Mouse (Mus musculus) neural tube, embryonic 11.5 days (tissue): Measurements from ENCODE around the gene Cog1. TPM values are rescaled to one million over a fixed set of nuclear protein-coding genes. Genes with fewer than 3 reads are reported as not detected.

ENCODE experiments used
- ATAC-seq: fragments of 200-750 bp; cut with Nextera tagmentation; 2 replicates; pipeline ENCODE4 v1.8.0; 2017; ENCODE audit warnings: moderate number of reproducible peaks, mild to moderate bottlenecking, moderate TSS enrichment, moderate library complexity; ENCODE audit not compliant: insufficient read depth, low FRiP score, low TSS enrichment
- DNase-seq: peaks from one replicate; pipeline ENCODE4 v3.0.0-alpha.2; 2015; ENCODE audit warnings: low spot score
- H3K27ac ChIP-seq: fragments of 300-500 bp; sonication (generic); 2 replicates; pipeline ENCODE4 v1.5.1; 2014; ENCODE audit warnings: low read depth, mild to moderate bottlenecking, low read length
- H3K27me3 ChIP-seq: fragments of 300-500 bp; sonication (generic); 2 replicates; pipeline ENCODE4 v1.6.1; 2014; ENCODE audit warnings: mild to moderate bottlenecking, low read length, mixed read lengths; ENCODE audit not compliant: control insufficient read depth, insufficient read depth
- H3K36me3 ChIP-seq: fragments of 300-500 bp; sonication (generic); 2 replicates; pipeline ENCODE4 v1.6.1; 2014; ENCODE audit warnings: mild to moderate bottlenecking, low read length, moderate library complexity, mixed read lengths; ENCODE audit not compliant: control insufficient read depth, insufficient read depth
- H3K4me1 ChIP-seq: fragments of 300-500 bp; sonication (generic); 2 replicates; pipeline ENCODE4 v1.6.1; 2014; ENCODE audit warnings: low read length, mixed read lengths; ENCODE audit not compliant: control insufficient read depth, insufficient read depth
- H3K4me2 ChIP-seq: fragments of 300-500 bp; sonication (generic); 2 replicates; pipeline ENCODE4 v1.6.1; 2014; ENCODE audit warnings: low read depth, mild to moderate bottlenecking, moderate library complexity
- H3K4me3 ChIP-seq: fragments of 300-500 bp; sonication (generic); 2 replicates; pipeline ENCODE4 v1.5.1; 2014; ENCODE audit warnings: low read depth, low read length
- H3K9ac ChIP-seq: fragments of 300-500 bp; sonication (generic); 2 replicates; pipeline ENCODE4 v1.6.1; 2014; ENCODE audit warnings: mild to moderate bottlenecking, low read length
- H3K9me3 ChIP-seq: fragments of 300-500 bp; sonication (generic); 2 replicates; pipeline ENCODE4 v1.6.1; 2016; ENCODE audit warnings: low read length; ENCODE audit not compliant: control insufficient read depth
- WGBS: fragments of 180-500 bp; shearing (Covaris S2); extraction: QIAGEN DNeasy Blood & Tissue Kit; methylation state at CpG from one replicate; pipeline ENCODE4 v1.1.7; 2014; 5-methylcytosine and 5-hydroxymethylcytosine counted together
- polyA plus RNA-seq: library from polyadenylated mRNA; unstranded; fragments of >200 nt; fragmentation: Nextera tagmentation; extraction: Ambion mirVana; gene quantifications from 2 replicates; pipeline ENCODE4 v1.2.1, GENCODE M21; 2014

Cog1 gene
- polyA plus RNA-seq, result 44.3 and 47.7 TPM in 2 replicates

DNA sequence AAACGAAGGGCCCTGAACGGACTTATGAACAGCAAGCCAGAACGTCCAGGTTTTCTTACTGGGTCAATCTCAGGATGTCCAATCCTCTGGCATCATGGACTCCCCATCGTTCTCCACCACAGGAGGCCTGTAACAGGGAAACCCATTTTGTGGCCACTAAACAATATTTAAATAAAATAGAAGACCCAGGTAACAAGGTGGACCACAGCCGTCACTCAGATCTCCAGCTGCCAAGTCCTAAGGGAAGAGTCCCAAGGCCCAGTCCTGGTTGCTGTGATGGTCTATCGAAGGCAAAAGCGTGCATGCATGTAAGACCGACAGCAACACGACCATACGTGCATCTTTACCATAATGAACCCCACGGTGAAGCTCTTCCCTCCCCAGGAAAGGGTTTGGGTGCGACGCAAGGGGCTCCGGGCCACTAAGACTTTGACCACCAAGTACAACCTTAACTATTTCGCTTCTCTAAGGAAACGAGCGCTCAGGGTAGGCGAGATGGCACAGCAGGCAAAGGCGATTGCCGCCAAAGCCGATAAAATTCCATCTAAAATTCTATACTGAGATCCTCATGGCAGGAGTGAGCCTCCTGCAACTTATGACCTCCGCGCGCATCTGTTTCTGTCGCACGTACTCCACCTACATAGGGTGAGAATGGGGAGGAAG is at the start of gene Cog1:
Gene Cog1 (plus strand): TSS at position 480 of the 663 bp plus-strand sequence.
- WGBS, result 43% methylated on average over 26 of the region's 26 CpGs
- no peaks in the 10 kb centered on the region for H3K27me3 ChIP-seq
- peaks cover 10% of the 10 kb centered on the region for H3K4me1 ChIP-seq
- DNase-seq, result no peak
- peak within 1 kb of the TSS; percentile 93 for H3K9ac ChIP-seq
- peak within 1 kb of the TSS; percentile 56 for H3K4me2 ChIP-seq
- no peaks in the 10 kb centered on the region for H3K9me3 ChIP-seq
- H3K4me3 ChIP-seq, result peak within 1 kb of the TSS; percentile 61
- H3K36me3 ChIP-seq, result 0 out of 2 replicates have a peak, but pooled peaks cover 1% of the 10 kb centered on the region
- ATAC-seq, result no peak
- H3K27ac ChIP-seq, result peak within 1 kb of the TSS; percentile 81

- DNase-seq (peak; percentile 32), ATAC-seq (no peak)
- H3K9me3 ChIP-seq, result no peaks in the 10 kb centered on the region
- H3K36me3 ChIP-seq, result no peaks in the 10 kb centered on the region
- WGBS, result 79% methylated on average over 18 of the region's 18 CpGs
- no peaks in the 10 kb centered on the region for H3K4me1 ChIP-seq
- H3K4me3 ChIP-seq, result no peak overlapping the region
- H3K27me3 ChIP-seq, result no peaks in the 10 kb centered on the region
- H3K27ac ChIP-seq, result 0 out of 2 replicates have a peak overlapping the region, but pooled peaks have one; percentile 50
- H3K9ac ChIP-seq, result no peak overlapping the region
- H3K4me2 ChIP-seq, result no peak overlapping the region
Measured at GRCm38 (mm10) chr11:113600526-113601245, 48.3 kb upstream of the Cog1 start.

DNA sequence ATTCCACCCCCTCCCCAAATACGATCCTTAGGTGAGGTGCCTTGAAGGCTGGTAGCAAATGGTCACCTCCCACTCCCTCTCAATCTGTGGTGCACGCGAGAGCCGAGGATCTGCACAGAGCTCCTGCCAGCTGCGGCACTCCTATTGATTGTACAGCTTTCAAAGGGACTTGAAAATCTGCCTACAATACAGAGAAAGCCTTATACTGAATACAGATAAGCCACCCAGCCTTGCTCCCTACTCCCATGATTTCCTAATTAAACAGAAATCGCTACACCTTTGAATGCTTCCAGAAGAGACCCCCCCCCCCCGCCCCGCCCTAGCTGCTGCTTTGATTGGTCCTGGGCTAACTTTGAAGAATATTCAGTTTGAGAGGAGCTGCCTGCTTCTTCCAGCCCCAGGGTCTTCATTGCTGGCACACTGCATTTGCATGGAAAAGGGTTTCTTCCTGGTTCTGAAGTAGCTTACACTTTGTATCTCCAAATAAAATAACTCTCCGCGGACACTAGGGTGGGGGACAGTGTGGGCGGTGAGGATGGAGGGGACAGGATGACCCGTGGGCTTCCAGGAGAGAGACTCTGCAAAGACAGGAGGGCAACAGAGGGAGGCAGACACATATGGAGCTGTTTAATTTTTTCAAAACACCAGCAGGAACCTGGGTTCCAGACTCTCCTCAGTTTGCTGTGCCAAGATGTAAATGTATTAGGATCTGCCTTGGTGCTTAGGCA is 47.2 kb upstream of the Cog1 start:
- 57% methylated on average over 12 of the region's 12 CpGs for WGBS
- H3K27ac ChIP-seq, result peak overlapping the region; percentile 55

GRCm38 (mm10) chr11:113607556-113607955 is 41.4 kb upstream of the Cog1 start:
- Histone ChIP-seq H3K27ac (no peak overlapping the region), H3K27me3 (no peaks in the 10 kb centered on the region), H3K4me2 (no peak overlapping the region), H3K9ac (no peak overlapping the region), H3K4me3 (no peak overlapping the region), H3K36me3 (no peaks in the 10 kb centered on the region), H3K9me3 (no peaks in the 10 kb centered on the region), H3K4me1 (peaks cover 5% of the 10 kb centered on the region; the same call in 1 of the 2 replicates)
- DNase-seq (no peak), ATAC-seq (no peak)
- WGBS, result 95% methylated on average over 12 of the region's 12 CpGs

More for the DNA sequence above, 47.2 kb upstream of the Cog1 start:
- peak; percentile 37 for DNase-seq
- H3K36me3 ChIP-seq, result no peaks in the 10 kb centered on the region
- H3K9ac ChIP-seq, result no peak overlapping the region
- H3K4me2 ChIP-seq, result no peak overlapping the region
- no peaks in the 10 kb centered on the region for H3K9me3 ChIP-seq
- H3K4me1 ChIP-seq, result no peaks in the 10 kb centered on the region
- no peak overlapping the region for H3K4me3 ChIP-seq
- no peaks in the 10 kb centered on the region for H3K27me3 ChIP-seq
- ATAC-seq, result peak; percentile 67; the same call in 1 of the 2 replicates

- no peak for DNase-seq
- no peak for ATAC-seq
- Histone ChIP-seq H3K27me3 (no peaks in the 10 kb centered on the region), H3K9me3 (no peaks in the 10 kb centered on the region), H3K9ac (no peak overlapping the region), H3K36me3 (no peaks in the 10 kb centered on the region), H3K4me3 (no peak overlapping the region), H3K4me1 (peaks cover 5% of the 10 kb centered on the region; the same call in 1 of the 2 replicates), H3K27ac (no peak overlapping the region), H3K4me2 (no peak overlapping the region)
- WGBS, result 84% methylated on average over 5 of the region's 5 CpGs
Measured at GRCm38 (mm10) chr11:113609581-113609980, 39.4 kb upstream of the Cog1 start.

DNA sequence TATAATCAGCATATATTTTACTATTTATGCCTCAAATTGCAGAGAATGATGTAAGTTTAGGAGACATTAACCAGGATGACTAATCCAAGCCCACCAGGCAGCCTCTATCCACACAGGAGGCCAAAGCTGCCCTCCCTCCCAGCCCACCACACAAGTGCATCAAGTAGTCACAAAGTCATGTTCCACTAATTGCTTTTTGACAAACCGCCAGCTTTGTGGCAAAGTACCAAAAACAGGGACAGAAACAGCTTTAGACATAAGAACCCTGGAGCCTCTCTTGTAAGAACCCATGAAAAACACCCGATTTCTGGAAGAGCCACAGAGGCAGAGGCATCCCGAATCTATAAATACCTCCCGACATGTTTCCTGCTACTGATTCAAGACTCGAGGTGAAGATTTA is 38.7 kb upstream of the Cog1 start:
- DNase-seq (no peak), ATAC-seq (no peak)
- no peak overlapping the region for H3K9ac ChIP-seq
- 73% methylated on average over 5 of the region's 5 CpGs for WGBS
- H3K4me1 ChIP-seq, result peaks cover 5% of the 10 kb centered on the region; the same call in 1 of the 2 replicates
- no peaks in the 10 kb centered on the region for H3K27me3 ChIP-seq
- no peak overlapping the region for H3K4me3 ChIP-seq
- no peak overlapping the region for H3K4me2 ChIP-seq
- H3K36me3 ChIP-seq, result no peaks in the 10 kb centered on the region
- no peaks in the 10 kb centered on the region for H3K9me3 ChIP-seq
- H3K27ac ChIP-seq, result no peak overlapping the region

DNA sequence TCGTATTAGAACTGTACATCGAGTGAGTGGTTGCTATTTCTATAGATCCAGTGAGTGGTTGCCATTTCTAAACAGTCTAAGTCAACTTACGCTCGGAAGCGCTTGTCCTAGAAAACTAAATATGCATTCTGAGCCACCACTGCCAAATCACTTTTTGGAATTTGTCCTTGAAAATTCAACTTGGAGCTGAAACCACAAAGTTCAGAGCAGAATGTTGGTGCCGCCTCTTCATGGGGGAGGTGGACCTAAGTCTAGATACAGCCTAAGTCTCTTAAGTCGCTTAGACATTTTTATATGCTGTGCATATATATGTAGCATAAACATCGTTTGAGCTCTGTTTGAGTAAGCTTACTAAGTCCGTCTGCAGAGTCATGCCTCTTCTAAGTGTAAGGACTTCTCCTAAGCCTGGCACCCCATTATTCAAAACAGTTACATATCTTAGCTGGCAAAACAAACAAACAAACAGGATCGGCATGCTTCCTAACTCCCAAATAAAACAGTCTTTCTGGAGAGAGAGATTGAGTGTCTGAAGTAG is 37.8 kb upstream of the Cog1 start:
- H3K9ac ChIP-seq, result no peak overlapping the region
- peaks cover 5% of the 10 kb centered on the region; the same call in 1 of the 2 replicates for H3K4me1 ChIP-seq
- WGBS, result 86% methylated on average over 10 of the region's 10 CpGs
- H3K9me3 ChIP-seq, result no peaks in the 10 kb centered on the region
- H3K36me3 ChIP-seq, result no peaks in the 10 kb centered on the region
- DNase-seq (no peak), ATAC-seq (no peak)
- H3K4me2 ChIP-seq, result no peak overlapping the region
- no peak overlapping the region for H3K4me3 ChIP-seq
- H3K27ac ChIP-seq, result peak overlapping the region; percentile 85
- H3K27me3 ChIP-seq, result no peaks in the 10 kb centered on the region
